Mouse (Mus musculus): ENCODE data around the gene Spg20. TPM values are rescaled to one million over a fixed set of nuclear protein-coding genes. Genes with fewer than 3 reads are reported as not detected.

Gene Spg20
- total and polyA plus RNA-seq, 3 experiments: 18.5 to 23.3 TPM; not detected in 1

- peak; percentile 10 for DNase-seq (ENCODE audit: low read depth, low spot score)
- Histone ChIP-seq H3K79me2 (ENCODE audit: control insufficient read depth, insufficient read depth, low read length, poor library complexity) (no peaks in the 10 kb centered on the region), H3K27me3 (ENCODE audit: control insufficient read depth in 1 of 2, insufficient read depth in 2 of 2, low read length in 2 of 2) (0 out of 4 replicates have a peak, but pooled peaks cover 0 to 2% of the 10 kb centered on the region in 2 experiments), H3K4me3 (ENCODE audit: control insufficient read depth in 1 of 2, insufficient read depth in 1 of 2, low read depth in 2 of 2, low read length in 2 of 2) (no peak overlapping the region), H3K9me3 (replicated peaks; ENCODE audit: insufficient read depth, low read length) (no peaks in the 10 kb centered on the region), H3K27ac (ENCODE audit: control insufficient read depth, low read depth, low read length) (no peak overlapping the region), H3K36me3 (ENCODE audit: control insufficient read depth in 1 of 2, insufficient read depth in 2 of 2, low read length in 2 of 2) (no peaks in the 10 kb centered on the region), H3K4me1 (ENCODE audit: control insufficient read depth in 1 of 2, insufficient read depth in 2 of 2, low read length in 2 of 2) (no peaks in the 10 kb centered on the region; a peak in 1 of 4 replicates), H3K9ac (ENCODE audit: control insufficient read depth, low read depth, low read length, poor library complexity, severe bottlenecking) (no peak overlapping the region)
- TF ChIP-seq GATA1 (IDR thresholded peaks at IDR 0.05; ENCODE audit: low read depth, low read length) (peak; percentile 45; the same call in 1 of the 2 replicates), TCF12 (IDR thresholded peaks at IDR 0.05; ENCODE audit: low read depth, low read length) (peak; percentile 67; the same call in 1 of the 2 replicates), EP300 (IDR thresholded peaks at IDR 0.05; ENCODE audit: low read depth in 1 of 2, low read length in 2 of 2) (peak; percentile 30 to 67; a peak in 3 of 4 replicates), RCOR1 (IDR thresholded peaks at IDR 0.05; ENCODE audit: low read depth, low read length) (peak; percentile 51; the same call in 1 of the 2 replicates), UBTF (IDR thresholded peaks at IDR 0.05; ENCODE audit: borderline replicate concordance, insufficient read depth, low read depth, low read length) (no peak), NRF1 (IDR thresholded peaks at IDR 0.05; ENCODE audit: insufficient read depth, low read depth, low read length, poor library complexity, severe bottlenecking) (no peak)
These were observed 45.9 kb upstream of the Spg20 start for GRCm38 (mm10) chr3:55065738-55066665.

DNA sequence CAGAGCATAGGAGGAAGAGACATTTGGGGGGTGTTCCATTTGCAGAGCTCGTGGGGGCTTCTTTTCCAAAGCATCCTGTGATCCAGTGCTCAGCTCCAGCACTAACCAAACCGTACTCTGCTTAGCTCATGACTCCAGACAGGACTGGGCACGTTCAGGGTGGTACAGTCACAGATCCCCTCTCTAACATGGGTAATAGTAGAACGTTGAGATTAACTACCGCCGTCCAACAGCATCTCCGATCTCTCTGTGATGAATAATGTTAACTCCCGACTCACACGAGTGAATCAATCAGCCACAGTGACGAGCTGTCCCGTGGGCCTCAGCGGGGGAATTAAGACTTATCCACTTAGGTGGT lies 45.3 kb upstream of the Spg20 start:
- Histone ChIP-seq H3K27ac (ENCODE audit: control insufficient read depth, low read depth, low read length) (no peak overlapping the region), H3K4me1 (ENCODE audit: control insufficient read depth in 1 of 2, insufficient read depth in 2 of 2, low read length in 2 of 2) (no peaks in the 10 kb centered on the region; a peak in 1 of 4 replicates), H3K9me3 (replicated peaks; ENCODE audit: insufficient read depth, low read length) (no peaks in the 10 kb centered on the region), H3K36me3 (ENCODE audit: control insufficient read depth in 1 of 2, insufficient read depth in 2 of 2, low read length in 2 of 2) (no peaks in the 10 kb centered on the region), H3K27me3 (ENCODE audit: control insufficient read depth in 1 of 2, insufficient read depth in 2 of 2, low read length in 2 of 2) (0 out of 4 replicates have a peak, but pooled peaks cover 0 to 2% of the 10 kb centered on the region in 2 experiments), H3K4me3 (ENCODE audit: control insufficient read depth in 1 of 2, insufficient read depth in 1 of 2, low read depth in 2 of 2, low read length in 2 of 2) (no peak overlapping the region), H3K79me2 (ENCODE audit: control insufficient read depth, insufficient read depth, low read length, poor library complexity) (no peaks in the 10 kb centered on the region), H3K9ac (ENCODE audit: control insufficient read depth, low read depth, low read length, poor library complexity, severe bottlenecking) (no peak overlapping the region)
- TF ChIP-seq SIN3A (IDR thresholded peaks at IDR 0.05; ENCODE audit: low read length): no peak
- no peak for TF ChIP-seq UBTF (IDR thresholded peaks at IDR 0.05; ENCODE audit: borderline replicate concordance, insufficient read depth, low read depth, low read length)
- TF ChIP-seq ZKSCAN1 (IDR thresholded peaks at IDR 0.05; ENCODE audit: low read depth, low read length): no peak
- TF ChIP-seq ETS1 (IDR thresholded peaks at IDR 0.05; ENCODE audit: low read depth, low read length): no peak
- TF ChIP-seq TBP (IDR thresholded peaks at IDR 0.05; ENCODE audit: low read depth, low read length): no peak
- TF ChIP-seq CTCF (IDR thresholded peaks at IDR 0.05 in 2 of 3, conservative IDR thresholded peaks at IDR 0.05 in 1 of 3; ENCODE audit: control insufficient read depth in 1 of 3, insufficient read depth in 1 of 3, low read depth in 2 of 3, low read length in 3 of 3, poor library complexity in 1 of 3, severe bottlenecking in 1 of 3): no peak
- no peak for TF ChIP-seq USF2 (IDR thresholded peaks at IDR 0.05; ENCODE audit: borderline replicate concordance in 1 of 2, insufficient read depth in 1 of 2, low read depth in 1 of 2, low read length in 2 of 2)
- no peak for TF ChIP-seq RAD21 (IDR thresholded peaks at IDR 0.05; ENCODE audit: low read depth, low read length)
- TF ChIP-seq NELFE (IDR thresholded peaks at IDR 0.05; ENCODE audit: low read depth, low read length): no peak
- no peak for TF ChIP-seq ZC3H11A (IDR thresholded peaks at IDR 0.05; ENCODE audit: low read depth, low read length)
- TF ChIP-seq KAT2A (conservative IDR thresholded peaks at IDR 0.05; ENCODE audit: low read depth, low read length): no peak
- no peak for DNase-seq (ENCODE audit: low read depth, low spot score)
